Mouse (Mus musculus): ENCODE data around the gene Cyp26b1.

The Cyp26b1 gene

DNA sequence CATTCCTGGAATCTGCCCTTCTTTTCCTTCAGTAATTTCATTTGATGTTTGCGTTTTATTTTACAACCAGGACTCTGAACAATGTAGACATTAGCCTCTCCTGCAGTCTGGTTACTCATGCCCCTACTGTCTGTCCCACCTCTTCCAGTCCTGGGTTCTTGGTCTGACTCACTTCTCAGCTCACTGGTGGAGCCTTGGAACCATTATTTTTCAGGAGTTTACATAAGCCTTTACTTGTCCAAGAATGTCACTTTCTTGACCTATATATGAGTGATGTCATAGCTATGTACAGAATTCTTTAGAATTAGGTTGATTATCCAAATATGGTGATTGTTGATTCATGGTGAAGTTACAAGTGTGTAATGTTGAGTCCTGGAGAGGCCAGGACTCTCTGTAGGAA is 32.5 kb downstream of the Cyp26b1 start:
- DNase-seq (ENCODE audit: low spot score): no peak

DNA sequence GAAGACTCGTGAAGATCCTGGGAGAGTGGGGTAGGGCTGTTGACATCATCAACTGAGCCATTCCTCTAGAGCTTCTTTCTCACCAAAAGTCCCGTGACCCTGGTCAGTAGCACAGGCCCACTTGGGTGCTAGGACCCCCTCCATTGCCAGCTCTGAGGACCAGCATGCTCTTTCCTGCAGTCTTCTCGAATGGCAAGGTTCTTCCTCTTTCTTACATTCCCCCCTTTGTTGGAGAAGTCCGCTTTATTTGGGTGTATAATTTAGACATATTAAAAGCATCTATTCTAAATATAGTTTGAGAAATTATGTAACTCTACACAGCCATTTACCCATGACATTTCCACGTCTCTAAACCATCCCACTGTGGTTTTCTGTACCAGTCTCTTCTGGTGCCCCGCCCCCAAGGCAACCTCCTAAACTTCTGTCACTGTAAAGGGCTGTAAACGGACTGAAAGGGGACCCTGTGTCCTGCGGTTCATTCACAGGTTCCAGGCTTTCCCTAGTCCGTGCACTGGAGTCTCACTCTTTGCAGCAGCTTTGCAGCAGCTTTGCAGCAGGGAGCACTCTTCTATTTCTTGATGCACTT is 43.8 kb downstream of the Cyp26b1 start:
- DNase-seq (ENCODE audit: low spot score): no peak

DNA sequence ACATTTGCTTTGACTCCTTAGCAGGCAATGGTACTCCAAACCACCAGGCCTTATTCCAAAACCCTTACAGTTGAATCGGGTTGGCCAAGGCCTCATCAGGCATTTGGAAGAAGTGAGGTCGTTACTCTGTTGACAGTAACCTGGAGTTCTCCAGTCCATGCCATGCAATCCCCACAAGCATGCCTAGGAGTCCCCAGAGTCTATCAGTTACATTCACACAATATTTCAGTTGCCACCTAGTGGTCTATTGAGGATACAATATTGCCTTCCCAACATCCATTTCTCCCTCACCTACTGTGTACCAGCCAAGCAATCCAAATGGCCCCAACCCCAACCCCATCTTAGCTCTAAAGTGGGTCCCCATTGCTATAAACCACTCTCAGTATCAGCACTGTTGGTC is 48.3 kb downstream of the Cyp26b1 start:
- no peak for DNase-seq (ENCODE audit: low spot score)

DNA sequence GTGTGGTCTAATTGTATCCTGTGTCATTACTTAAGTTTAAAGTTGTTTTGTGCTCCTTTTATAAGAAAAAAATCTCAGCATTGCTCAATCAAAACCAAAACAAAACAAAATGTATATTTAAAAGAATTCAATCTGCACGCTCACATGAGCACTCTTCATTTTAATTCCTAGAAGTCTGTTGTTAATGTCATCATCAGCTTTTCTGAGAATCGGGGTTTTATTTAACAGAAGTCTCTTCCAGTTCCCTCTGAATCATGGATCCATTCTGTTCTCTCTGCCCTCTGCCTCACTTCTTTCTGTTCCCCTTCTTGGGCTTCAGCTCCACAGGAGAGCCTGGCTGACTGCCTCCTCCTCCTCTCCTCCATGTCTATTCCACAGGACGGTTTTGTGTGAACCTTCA is 49.3 kb downstream of the Cyp26b1 start:
- DNase-seq (ENCODE audit: low spot score): no peak

DNA sequence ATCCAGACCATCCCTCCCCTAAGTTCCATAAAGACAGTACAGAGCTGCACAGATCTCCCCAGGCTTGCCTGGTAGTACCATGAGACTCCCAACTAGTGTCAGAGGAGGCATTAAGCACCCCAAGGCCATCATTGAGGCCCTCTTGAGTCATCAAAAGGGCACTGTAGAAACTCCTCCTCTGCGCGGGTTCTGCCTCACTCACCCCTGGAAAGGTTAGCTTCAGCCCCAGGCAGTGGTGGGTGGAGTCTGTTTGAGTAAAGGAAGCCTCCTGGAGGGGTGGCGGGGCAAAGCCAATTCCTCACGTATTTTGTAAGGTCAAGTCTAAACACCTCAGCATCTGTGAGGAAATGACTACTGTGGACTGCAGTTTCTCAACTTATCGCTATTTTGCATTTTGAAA is 50.2 kb downstream of the Cyp26b1 start:
- no peak for DNase-seq (ENCODE audit: low spot score)

DNA sequence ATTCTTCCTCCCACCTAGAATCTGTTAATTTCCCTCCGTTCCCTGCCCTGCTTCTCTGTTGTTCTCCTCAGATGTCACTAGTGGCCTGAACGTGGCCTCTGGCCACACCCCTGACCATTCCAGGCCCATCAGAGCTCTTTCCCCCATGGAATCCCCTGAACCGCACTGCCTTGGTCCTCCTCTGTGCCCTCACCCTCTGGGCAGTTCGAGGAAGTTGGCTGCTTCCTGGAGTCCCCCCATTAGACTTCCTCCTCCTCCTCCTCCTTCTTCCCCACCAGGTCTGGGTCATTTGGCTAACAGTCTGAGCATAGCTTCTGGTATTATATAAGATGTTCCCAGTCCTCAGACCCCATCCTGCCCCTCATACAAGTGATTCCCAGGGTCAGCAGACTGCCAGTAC is 53.8 kb downstream of the Cyp26b1 start:
- no peak for DNase-seq (ENCODE audit: low spot score)

DNA sequence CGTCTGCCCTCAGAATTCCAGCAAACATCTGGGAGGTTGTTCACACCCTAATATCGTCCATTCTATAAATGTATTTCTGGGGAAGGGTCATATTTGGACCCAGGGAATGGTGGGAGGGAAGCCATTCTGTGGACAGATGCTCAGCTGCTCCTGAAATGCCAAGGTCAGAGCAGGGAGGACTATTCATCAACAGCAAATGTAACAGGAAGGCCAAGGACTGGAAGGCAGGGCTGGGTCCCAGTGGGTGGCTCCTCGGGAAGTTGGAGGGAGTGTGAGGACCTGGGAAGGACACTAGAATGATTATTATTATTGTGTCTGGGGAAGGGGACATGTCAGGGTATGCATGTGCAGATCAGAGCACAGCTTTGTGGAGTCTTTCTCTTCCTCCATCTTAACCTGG is 55.0 kb downstream of the Cyp26b1 start:
- DNase-seq (ENCODE audit: low spot score): no peak

DNA sequence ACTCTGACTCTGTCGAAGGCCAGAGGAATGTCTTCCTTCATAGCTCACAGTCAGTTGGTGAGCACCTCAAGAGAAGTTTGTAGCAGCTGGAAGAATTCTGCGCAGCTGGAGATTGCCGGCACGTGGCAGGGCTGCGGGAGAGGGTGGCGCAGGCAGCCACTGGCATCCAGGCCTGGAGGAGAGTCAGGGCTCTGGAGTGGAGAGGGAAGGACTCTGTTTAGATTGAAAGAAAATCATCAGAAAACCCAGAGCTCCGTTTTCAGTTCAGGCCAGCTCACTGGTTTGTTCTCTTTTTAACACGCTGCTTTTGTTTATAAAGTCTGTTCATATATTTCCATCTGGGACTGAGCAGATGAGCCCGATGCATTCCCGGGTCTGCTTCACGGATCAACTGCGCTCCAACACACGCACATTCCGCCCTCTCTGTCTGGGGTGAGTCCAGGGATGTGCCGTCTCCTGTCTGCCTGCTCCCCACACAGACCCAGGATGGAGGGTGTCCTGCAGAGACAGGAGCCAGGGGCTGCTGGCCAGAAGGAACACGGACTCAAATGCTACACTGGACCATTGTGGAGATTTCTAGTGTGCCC is 56.0 kb downstream of the Cyp26b1 start:
- peak; percentile 47 for DNase-seq (ENCODE audit: low spot score)

DNA sequence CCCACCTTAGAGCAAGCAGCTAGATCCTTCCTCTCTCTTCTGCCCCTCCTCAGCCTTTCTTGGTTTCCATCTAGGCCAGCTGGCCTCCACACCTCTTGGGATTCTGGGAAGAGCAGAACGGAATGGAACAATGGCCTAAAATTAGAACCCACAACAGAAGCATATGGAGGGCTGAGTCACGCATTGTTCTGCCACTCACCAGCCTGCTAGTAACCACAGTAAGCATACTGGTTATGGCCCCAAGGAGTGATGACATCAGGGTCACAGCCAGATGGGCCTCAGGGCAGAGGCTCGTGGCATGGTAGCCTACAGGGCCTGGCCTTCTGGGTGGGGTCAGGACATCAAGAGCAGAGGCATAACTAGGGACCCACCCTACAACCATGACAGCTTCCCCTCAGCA is 58.8 kb downstream of the Cyp26b1 start:
- peak; percentile 19 for DNase-seq (ENCODE audit: low spot score)

DNA sequence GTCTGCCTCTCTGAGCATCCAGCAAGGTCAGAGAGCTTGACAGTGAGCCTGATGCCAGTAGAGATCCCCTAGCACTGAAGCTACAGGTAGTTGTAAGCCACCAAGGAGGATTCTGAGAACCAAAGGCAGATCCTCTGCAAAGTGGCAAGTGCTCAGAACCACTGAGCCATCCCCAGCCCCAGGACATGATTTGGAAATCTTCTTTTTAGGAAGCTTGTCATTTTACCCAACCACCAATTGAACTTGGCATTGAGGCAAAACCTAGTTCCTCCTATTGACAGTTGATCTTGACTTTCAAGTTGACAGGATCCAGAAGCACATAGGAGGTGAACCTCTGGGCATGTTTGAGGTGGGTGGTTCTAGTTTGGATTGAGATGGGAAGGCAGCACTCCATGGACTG is 63.8 kb downstream of the Cyp26b1 start:
- DNase-seq (ENCODE audit: low spot score): no peak

DNA sequence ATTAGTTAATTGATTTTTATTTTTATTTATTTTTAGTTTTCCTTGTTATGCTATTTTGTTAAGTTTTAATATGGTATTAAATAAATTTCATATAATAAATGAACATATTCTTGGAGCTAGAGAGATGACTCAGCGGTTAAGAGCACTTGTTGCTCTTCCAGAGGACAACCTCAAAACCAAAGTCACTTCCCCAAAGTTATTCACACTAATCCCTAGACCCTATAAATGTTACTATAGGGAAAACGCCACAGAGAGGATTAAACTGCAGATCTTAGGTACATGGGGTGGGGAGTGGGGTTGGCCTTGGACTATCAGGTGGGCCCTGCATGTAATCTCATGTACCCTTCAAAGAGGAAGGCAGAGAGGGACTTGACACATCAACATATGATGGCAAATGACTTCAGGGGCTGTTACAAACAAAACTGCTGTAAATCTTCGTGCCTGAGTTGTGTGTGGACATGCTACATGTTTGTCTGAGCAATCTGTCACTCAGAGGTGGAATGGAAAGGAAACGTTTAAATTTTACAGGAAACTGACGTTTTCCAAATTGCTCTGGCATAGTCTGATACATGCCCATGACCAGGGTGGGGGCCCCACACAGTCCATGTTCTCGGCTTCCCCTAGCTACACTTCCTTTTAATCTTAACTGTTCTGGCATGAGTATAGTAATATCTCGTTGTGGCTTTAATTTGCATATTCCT is 68.7 kb downstream of the Cyp26b1 start:
- DNase-seq (ENCODE audit: low spot score): no peak

All from layer of hippocampus, adult 11-12 months (tissue).